Mouse (Mus musculus): Measurements from ENCODE around the gene Pnkp. TPM values are rescaled to one million over a fixed set of nuclear protein-coding genes. Genes with fewer than 3 reads are reported as not detected.
A peak's percentile ranks its signal among the peaks of the same experiment; 100 is the strongest.

Gene Pnkp
- total RNA-seq (2014; fragmentation: Nextera tagmentation) (25.2 and 58.9 TPM in 2 replicates), total RNA-seq (2017) (18.4 and 30.5 TPM in 2 replicates)

DNA sequence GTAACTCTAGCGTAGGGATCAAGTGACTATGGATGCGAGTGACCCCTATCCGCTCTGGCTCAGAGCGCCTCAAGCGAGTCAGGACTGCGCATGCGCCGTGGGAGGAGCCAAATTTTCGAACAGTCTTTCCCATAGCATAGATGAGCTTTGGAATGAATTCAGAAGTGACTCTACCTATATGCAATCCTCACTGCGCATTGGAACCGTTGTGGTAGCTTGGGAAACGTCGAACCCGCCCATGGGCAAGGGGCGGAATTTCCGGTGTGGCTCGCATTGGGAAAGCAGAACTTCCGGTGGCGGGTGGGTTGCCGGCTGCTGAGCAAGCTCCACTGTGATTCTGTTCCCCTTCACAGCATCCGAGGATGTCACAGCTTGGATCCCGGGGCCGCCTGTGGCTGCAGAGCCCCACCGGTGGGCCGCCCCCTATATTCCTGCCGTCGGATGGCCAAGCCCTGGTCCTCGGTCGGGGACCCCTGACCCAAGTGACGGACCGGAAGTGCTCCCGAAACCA is at the start of gene Pnkp:
Pnkp (plus strand) TSS at position 98 of the 511 bp plus-strand sequence.
- peak; percentile 32; the same call in 1 of the 2 replicates for ATAC-seq (replicated peaks; ENCODE audit: low FRiP score, low TSS enrichment, poor library complexity, severe bottlenecking)

DNA sequence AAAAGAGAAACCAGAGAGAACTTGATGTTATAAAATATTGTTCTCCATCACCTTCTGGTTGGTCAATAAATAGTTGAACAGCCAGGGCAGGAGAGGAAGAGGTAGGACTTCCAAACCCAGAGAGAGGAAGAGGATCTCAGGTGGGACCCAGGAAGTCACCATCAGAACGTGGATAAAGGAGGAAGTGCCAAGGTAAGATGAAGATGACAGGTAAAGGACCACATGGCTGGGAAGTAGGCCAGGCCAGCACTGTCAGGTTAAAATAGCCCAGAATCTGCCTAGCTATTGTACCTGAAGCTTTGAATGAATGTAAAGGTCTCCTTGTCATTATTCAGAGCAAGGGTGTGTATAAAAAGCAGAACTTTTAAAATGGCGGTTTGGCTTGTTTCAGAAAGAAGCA is 48.0 kb upstream of the Pnkp start:
- ATAC-seq (replicated peaks; ENCODE audit: low FRiP score, low TSS enrichment, poor library complexity, severe bottlenecking): no peak

DNA sequence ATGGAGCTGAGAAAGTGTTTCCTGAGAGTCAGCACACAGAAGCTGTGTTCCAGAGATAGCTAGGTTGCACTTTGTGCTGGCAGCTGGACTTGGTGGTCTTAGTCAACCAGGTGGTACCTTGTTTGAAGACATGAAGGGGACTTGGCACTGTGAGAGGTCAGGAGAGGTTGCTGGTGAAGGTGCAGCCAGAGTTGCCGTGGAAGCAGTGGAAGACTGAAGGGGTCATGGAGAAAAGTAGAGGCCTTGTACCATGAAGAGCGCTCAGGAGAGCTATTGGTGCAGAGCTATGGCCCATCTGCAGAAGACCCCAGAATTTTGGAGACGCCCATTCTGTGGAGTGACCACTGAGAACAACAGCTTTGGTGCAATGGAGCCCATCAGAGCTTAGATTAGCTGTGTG is 47.5 kb upstream of the Pnkp start:
- no peak for ATAC-seq (replicated peaks; ENCODE audit: low FRiP score, low TSS enrichment, poor library complexity, severe bottlenecking)

DNA sequence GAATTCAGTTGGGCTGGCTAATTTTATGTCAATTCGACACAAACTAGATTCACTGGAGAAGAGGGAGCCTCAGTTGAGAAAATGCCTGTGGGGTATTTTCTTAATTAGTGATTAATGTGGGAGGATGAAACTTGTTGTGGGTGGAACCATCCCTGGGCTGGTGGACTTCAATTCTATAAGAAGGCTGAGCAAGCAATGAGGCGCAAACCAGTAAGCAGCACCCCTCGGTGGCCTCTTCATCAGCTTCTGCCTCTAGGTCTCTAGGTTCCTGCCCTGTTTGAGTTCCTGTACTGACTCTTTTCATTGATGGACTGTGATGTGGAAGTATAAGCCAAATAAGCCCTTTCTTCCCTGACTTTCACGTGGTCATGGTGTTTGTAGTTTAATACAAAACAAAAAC is 46.6 kb upstream of the Pnkp start:
- ATAC-seq (replicated peaks; ENCODE audit: low FRiP score, low TSS enrichment, poor library complexity, severe bottlenecking): no peak

- ATAC-seq (replicated peaks; ENCODE audit: low FRiP score, low TSS enrichment, poor library complexity, severe bottlenecking): no peak
These were observed 46.0 kb upstream of the Pnkp start for GRCm38 (mm10) chr7:44810819-44811557.

DNA sequence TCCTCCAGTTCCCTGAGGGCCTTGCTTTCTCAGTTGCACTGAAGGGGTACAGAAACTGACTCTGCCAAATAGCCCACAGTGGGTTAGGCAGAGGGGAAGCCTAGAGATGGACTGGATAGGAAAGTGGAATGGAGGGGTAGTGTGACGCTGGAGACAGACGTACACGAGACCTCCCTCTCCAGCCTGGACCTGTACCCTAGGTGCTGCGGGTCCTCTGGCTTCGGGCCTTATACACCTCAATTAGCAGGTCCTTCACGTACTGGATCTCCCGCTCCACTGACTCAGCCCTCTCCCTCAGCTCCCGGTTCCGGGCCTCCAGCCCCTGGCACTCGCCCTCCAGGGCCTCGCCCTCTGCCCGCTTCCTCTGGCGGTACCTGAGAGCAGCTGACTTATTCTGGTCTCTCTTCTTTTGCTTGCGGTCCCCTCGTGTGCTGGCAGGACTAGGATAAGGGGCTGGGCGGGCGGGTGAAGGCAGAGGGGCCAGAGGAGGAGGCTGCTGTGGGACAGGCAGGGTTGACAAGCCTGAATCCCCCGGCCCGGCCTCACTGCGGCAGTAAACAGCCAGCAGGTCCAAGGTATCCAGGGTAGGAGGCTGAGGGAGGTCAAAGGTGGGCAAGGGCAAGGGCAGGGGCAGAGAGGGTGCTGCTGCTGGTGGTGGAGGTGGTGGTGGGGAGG is 44.2 kb upstream of the Pnkp start:
- no peak for ATAC-seq (replicated peaks; ENCODE audit: low FRiP score, low TSS enrichment, poor library complexity, severe bottlenecking)

DNA sequence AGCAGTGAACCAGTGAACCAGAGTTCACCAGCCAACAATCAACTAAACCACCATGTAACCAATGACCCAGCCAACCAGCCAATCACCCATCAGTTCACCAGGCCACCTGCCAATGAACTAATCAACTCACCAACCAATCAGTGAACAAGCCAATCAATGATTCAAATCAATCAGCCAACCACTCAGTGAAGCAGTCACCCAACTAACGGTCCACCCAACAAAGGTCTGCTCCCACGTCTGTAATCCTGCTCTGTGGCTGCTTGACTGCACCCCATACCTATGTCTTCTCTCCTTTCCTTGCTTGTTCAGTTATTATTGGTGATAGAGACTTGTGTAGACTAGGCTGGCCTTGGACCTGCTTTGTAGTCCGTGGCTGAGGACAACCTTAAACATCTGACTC is 43.0 kb upstream of the Pnkp start:
- no peak for ATAC-seq (replicated peaks; ENCODE audit: low FRiP score, low TSS enrichment, poor library complexity, severe bottlenecking)

DNA sequence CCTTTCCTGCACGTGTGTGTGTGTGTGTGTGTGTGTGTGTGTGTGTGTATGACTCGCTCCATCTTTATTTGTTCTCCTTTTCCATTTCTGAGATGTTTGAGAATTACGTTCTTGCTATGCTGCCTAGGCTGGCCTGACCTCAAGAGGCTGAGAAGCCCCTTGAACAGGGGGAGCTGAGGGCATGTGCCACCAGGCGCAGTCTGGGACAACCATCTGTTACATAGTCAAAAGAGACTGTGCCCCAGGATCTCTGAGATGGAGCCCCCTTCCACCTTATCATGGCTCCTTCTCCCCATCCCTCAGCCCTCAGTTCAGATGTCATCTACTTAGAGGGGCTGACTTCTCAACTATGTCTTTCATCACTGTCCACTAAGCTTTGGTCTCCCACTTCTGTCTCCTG is 42.5 kb upstream of the Pnkp start:
- ATAC-seq (replicated peaks; ENCODE audit: low FRiP score, low TSS enrichment, poor library complexity, severe bottlenecking): no peak

- no peak for ATAC-seq (replicated peaks; ENCODE audit: low FRiP score, low TSS enrichment, poor library complexity, severe bottlenecking)
These were observed 41.9 kb upstream of the Pnkp start for GRCm38 (mm10) chr7:44814952-44815553.

GRCm38 (mm10) chr7:44815721-44816469 is 41.0 kb upstream of the Pnkp start, which contains the start of the genes Nup62 and Il4i1:
Gene Nup62, plus strand, starts transcription at chr7:44816088.
Gene Il4i1, plus strand, starts transcription at chr7:44816387.
- peak; percentile 92 for ATAC-seq (replicated peaks; ENCODE audit: low FRiP score, low TSS enrichment, poor library complexity, severe bottlenecking)

- no peak for ATAC-seq (replicated peaks; ENCODE audit: low FRiP score, low TSS enrichment, poor library complexity, severe bottlenecking)
These were observed 40.4 kb upstream of the Pnkp start, which contains the start of gene Atf5 for GRCm38 (mm10) chr7:44816470-44817021. Gene Atf5, minus strand, starts transcription at chr7:44816658.

DNA sequence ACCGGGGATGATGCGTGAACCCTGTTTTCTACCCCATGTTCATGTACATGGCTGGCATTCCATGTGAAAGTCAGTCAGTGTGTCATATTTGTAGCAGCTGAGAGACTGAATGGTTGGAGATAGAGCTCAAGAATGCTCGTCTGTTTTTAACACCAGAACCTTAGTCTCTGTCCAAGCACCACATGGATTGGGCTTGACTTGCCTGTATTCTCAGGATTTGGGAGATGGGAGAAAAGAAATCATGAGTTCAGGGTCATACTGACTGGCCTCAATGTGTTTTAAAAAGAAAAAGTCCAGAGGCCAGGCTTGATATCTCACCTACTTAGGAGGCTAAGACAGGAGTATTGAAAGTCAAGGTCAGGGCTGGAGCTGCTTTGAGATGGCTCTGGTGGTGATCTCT is 39.5 kb upstream of the Pnkp start:
- no peak for ATAC-seq (replicated peaks; ENCODE audit: low FRiP score, low TSS enrichment, poor library complexity, severe bottlenecking)

GRCm38 (mm10) chr7:44818164-44818563 is 38.8 kb upstream of the Pnkp start:
- ATAC-seq (replicated peaks; ENCODE audit: low FRiP score, low TSS enrichment, poor library complexity, severe bottlenecking): no peak

DNA sequence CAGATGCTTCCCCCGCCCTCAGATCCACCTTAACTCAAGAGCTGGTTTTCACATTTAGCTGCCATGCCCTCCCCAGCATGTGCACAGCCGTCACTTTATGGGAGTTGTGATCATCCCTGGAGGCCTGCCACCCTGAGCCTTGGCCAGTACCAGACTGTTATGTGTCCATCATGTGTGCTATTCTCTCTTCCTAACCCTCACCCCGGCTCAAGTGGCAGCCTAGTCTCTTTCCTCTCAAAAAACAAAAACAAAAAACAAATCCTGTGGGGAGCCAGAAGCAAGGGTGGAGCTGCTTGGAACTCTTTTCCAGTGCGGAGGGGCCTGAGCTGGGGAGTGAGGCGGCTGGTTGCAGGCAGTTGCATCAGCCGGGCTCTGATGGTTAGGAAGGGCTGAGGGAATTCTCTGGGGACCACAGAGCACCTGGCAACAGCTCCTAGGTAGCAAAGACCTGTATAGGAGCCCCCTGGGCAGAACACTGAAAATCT is 38.1 kb upstream of the Pnkp start:
- ATAC-seq (replicated peaks; ENCODE audit: low FRiP score, low TSS enrichment, poor library complexity, severe bottlenecking): no peak

GRCm38 (mm10) chr7:44819391-44819790 is 37.5 kb upstream of the Pnkp start:
- ATAC-seq (replicated peaks; ENCODE audit: low FRiP score, low TSS enrichment, poor library complexity, severe bottlenecking): no peak

GRCm38 (mm10) chr7:44819863-44820262 is 37.1 kb upstream of the Pnkp start:
- ATAC-seq (replicated peaks; ENCODE audit: low FRiP score, low TSS enrichment, poor library complexity, severe bottlenecking): no peak

GRCm38 (mm10) chr7:44820525-44820924 is 36.4 kb upstream of the Pnkp start:
- ATAC-seq (replicated peaks; ENCODE audit: low FRiP score, low TSS enrichment, poor library complexity, severe bottlenecking): no peak

- ATAC-seq (replicated peaks; ENCODE audit: low FRiP score, low TSS enrichment, poor library complexity, severe bottlenecking): peak; percentile 35
These were observed 35.1 kb upstream of the Pnkp start for GRCm38 (mm10) chr7:44821666-44822448.
